Mouse (Mus musculus) MEL (cell line): ENCODE measurements around the gene Chrng. TPM values are rescaled to one million over a fixed set of nuclear protein-coding genes. Genes with fewer than 3 reads are reported as not detected.

Experiments
- DNase-seq: peaks from one replicate; pipeline ENCODE4 v3.0.0; 2011; ENCODE audit warnings: low read depth, low spot score
- H3K27ac ChIP-seq: 2 replicates; pipeline ENCODE4 v1.5.1; 2012; ENCODE audit warnings: low read depth, mild to moderate bottlenecking, control low read depth, low read length, moderate library complexity; ENCODE audit not compliant: control insufficient read depth
- H3K27me3 ChIP-seq, 2 experiments: fragments of 150-350 bp in 1 of 2; sonication (generic) in 1 of 2; 2 replicates each; pipeline ENCODE4 v1.6.1; 2012; ENCODE audit warnings: low read length in 2 of 2, mild to moderate bottlenecking in 2 of 2, improper control_type of control experiment in 1 of 2, moderate library complexity in 1 of 2; ENCODE audit not compliant: insufficient read depth in 2 of 2, control insufficient read depth in 1 of 2
- H3K36me3 ChIP-seq, 2 experiments: 2 replicates each; pipeline ENCODE4 v1.6.1; 2012 to 2014; ENCODE audit warnings: low read length in 2 of 2, improper control_type of control experiment in 1 of 2, inconsistent platforms in 1 of 2, mild to moderate bottlenecking in 1 of 2; ENCODE audit not compliant: insufficient read depth in 2 of 2, control insufficient read depth in 1 of 2
- H3K4me1 ChIP-seq, 2 experiments: fragments of 150-350 bp in 1 of 2; sonication (generic) in 1 of 2; 2 replicates each; pipeline ENCODE4 v1.6.1; 2012; ENCODE audit warnings: low read length in 2 of 2, improper control_type of control experiment in 1 of 2, mild to moderate bottlenecking in 1 of 2; ENCODE audit not compliant: insufficient read depth in 2 of 2, control insufficient read depth in 1 of 2
- H3K4me3 ChIP-seq, 2 experiments: fragments of 150-350 bp in 1 of 2; sonication (generic) in 1 of 2; 2 replicates each; pipeline ENCODE4 v1.5.1; 2012; ENCODE audit warnings: low read depth in 2 of 2, low read length in 2 of 2, mild to moderate bottlenecking in 2 of 2, moderate library complexity in 2 of 2, control low read depth in 1 of 2, improper control_type of control experiment in 1 of 2; ENCODE audit not compliant: control insufficient read depth in 1 of 2, insufficient read depth in 1 of 2
- H3K79me2 ChIP-seq: 2 replicates; pipeline ENCODE4 v1.6.1; 2012; ENCODE audit warnings: mild to moderate bottlenecking, low read length, moderate library complexity; ENCODE audit not compliant: control insufficient read depth, poor library complexity, insufficient read depth
- H3K9ac ChIP-seq: 2 replicates; pipeline ENCODE4 v1.6.1; 2012; ENCODE audit warnings: low read depth, mild to moderate bottlenecking, control low read depth, low read length, moderate library complexity; ENCODE audit not compliant: control insufficient read depth, poor library complexity, severe bottlenecking
- H3K9me3 ChIP-seq: fragments of 150-350 bp; sonication (generic); replicated peaks from 2 replicates; pipeline ENCODE4 v1.6.1; 2012; ENCODE audit warnings: mild to moderate bottlenecking, low read length, improper control_type of control experiment, moderate library complexity; ENCODE audit not compliant: insufficient read depth
- ELF1 ChIP-seq: IDR thresholded peaks from 2 replicates; pipeline ENCODE4 v1.6.1; 2014; ENCODE audit warnings: low read depth, mild to moderate bottlenecking, inconsistent platforms, low read length, improper control_type of control experiment, moderate library complexity
- EP300 ChIP-seq, 2 experiments: IDR thresholded peaks; 2 replicates each; pipeline ENCODE4 v1.6.1; 2011; ENCODE audit warnings: improper control_type of control experiment in 2 of 2, low read length in 2 of 2, low read depth in 1 of 2, mild to moderate bottlenecking in 1 of 2
- ETS1 ChIP-seq: IDR thresholded peaks from 2 replicates; pipeline ENCODE4 v1.6.1; 2012; ENCODE audit warnings: low read depth, mild to moderate bottlenecking, inconsistent platforms, low read length, improper control_type of control experiment, moderate library complexity
- GATA1 ChIP-seq: IDR thresholded peaks from 2 replicates; pipeline ENCODE4 v1.6.1; 2011; ENCODE audit warnings: low read depth, low read length, improper control_type of control experiment
- HCFC1 ChIP-seq: IDR thresholded peaks from 2 replicates; pipeline ENCODE4 v1.6.1; 2012; ENCODE audit warnings: low read depth, mild to moderate bottlenecking, inconsistent platforms, low read length, improper control_type of control experiment, moderate library complexity
- MAFK ChIP-seq: IDR thresholded peaks from 2 replicates; pipeline ENCODE4 v1.6.1; 2011; ENCODE audit warnings: low read depth, mild to moderate bottlenecking, low read length, improper control_type of control experiment, borderline replicate concordance
- MAZ ChIP-seq: IDR thresholded peaks from 2 replicates; pipeline ENCODE4 v1.6.1; 2012; ENCODE audit warnings: low read depth, mild to moderate bottlenecking, inconsistent platforms, low read length, improper control_type of control experiment
- MEF2A ChIP-seq: IDR thresholded peaks from 2 replicates; pipeline ENCODE4 v1.6.1; 2014; ENCODE audit warnings: low read depth, mild to moderate bottlenecking, inconsistent platforms, low read length, improper control_type of control experiment; ENCODE audit not compliant: poor library complexity, insufficient replicate concordance, severe bottlenecking; ENCODE audit errors: extremely low read depth
- MYC ChIP-seq: IDR thresholded peaks from 2 replicates; pipeline ENCODE4 v1.6.1; 2011; ENCODE audit warnings: low read depth, mild to moderate bottlenecking, low read length, improper control_type of control experiment, moderate library complexity
- POLR2A ChIP-seq, 2 experiments: IDR thresholded peaks; 2 replicates each; pipeline ENCODE4 v1.6.1; 2011 to 2012; ENCODE audit warnings: low read length in 2 of 2, mild to moderate bottlenecking in 2 of 2, control low read depth in 1 of 2, improper control_type of control experiment in 1 of 2, low read depth in 1 of 2, moderate library complexity in 1 of 2; ENCODE audit not compliant: control insufficient read depth in 1 of 2, insufficient read depth in 1 of 2, poor library complexity in 1 of 2
- UBTF ChIP-seq: IDR thresholded peaks from 2 replicates; pipeline ENCODE4 v1.6.1; 2012; ENCODE audit warnings: low read depth, mild to moderate bottlenecking, inconsistent platforms, low read length, improper control_type of control experiment, moderate library complexity, borderline replicate concordance; ENCODE audit not compliant: insufficient read depth
- USF1 ChIP-seq: IDR thresholded peaks from 2 replicates; pipeline ENCODE4 v1.6.1; 2014; ENCODE audit warnings: low read depth, mild to moderate bottlenecking, inconsistent platforms, low read length, improper control_type of control experiment, moderate library complexity
- USF2 ChIP-seq, 2 experiments: IDR thresholded peaks; 2 replicates each; pipeline ENCODE4 v1.6.1; 2011 to 2012; ENCODE audit warnings: improper control_type of control experiment in 2 of 2, low read length in 2 of 2, borderline replicate concordance in 1 of 2, inconsistent platforms in 1 of 2, low read depth in 1 of 2, mild to moderate bottlenecking in 1 of 2; ENCODE audit not compliant: insufficient read depth in 1 of 2
- ZC3H11A ChIP-seq: IDR thresholded peaks from 2 replicates; pipeline ENCODE4 v1.6.1; 2012; ENCODE audit warnings: low read depth, mild to moderate bottlenecking, inconsistent platforms, low read length, improper control_type of control experiment
- ZMIZ1 ChIP-seq: IDR thresholded peaks from 2 replicates; pipeline ENCODE4 v1.6.1; 2012; ENCODE audit warnings: low read depth, mild to moderate bottlenecking, inconsistent platforms, low read length, improper control_type of control experiment, moderate library complexity
- ZNF384 ChIP-seq: IDR thresholded peaks from 2 replicates; pipeline ENCODE4 v1.6.1; 2012; ENCODE audit warnings: low read depth, mild to moderate bottlenecking, inconsistent platforms, low read length, improper control_type of control experiment
- polyA plus RNA-seq, 2 experiments: library from polyadenylated mRNA; stranded (reverse) in 1 of 2; unstranded in 1 of 2; fragments of >175 nt in 1 of 2; fragments of >200 nt in 1 of 2; gene quantifications; 2 replicates each; pipeline versions ENCODE4 v1.2.1 to v1.2.4; 2012; ENCODE audit warnings: low replicate concordance in 2 of 2, low read depth in 1 of 2; ENCODE audit not compliant: insufficient read length in 2 of 2, insufficient read depth in 1 of 2, missing spikeins in 1 of 2
- total RNA-seq: library from RNA; depleted of rRNA; stranded (reverse); fragments of 300-350 nt; gene quantifications from 2 replicates; pipeline ENCODE4 v1.2.3, GENCODE M21; 2012

Chrng gene
- total and polyA plus RNA-seq, 3 experiments: not detected

DNA sequence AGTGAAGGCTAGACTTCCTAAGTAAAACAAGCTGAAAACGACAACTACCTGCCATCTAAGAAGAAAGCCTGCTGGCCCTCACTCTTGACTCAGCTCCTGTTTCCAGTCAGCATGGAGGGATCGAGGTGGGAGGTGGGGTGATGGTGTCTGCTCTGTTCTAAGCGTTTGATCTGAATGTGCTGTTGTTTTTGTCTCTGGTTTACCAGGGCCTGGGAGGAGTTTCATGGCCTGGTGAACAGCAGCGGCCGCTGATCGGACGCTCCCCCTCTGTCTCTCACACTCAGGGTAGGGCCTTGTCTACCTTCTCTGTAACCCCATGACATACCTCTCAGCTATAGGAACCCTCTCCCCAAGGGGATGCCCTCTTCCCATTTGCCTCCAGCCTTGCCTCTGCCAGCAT lies 27.7 kb downstream of the Chrng start:
- TF ChIP-seq POLR2A (IDR thresholded peaks at IDR 0.05; ENCODE audit: control insufficient read depth in 1 of 2, insufficient read depth in 1 of 2, low read depth in 1 of 2, low read length in 2 of 2, poor library complexity in 1 of 2) (no peak), ZMIZ1 (no peak), MEF2A (no peak), ELF1 (no peak), MYC (no peak), USF1 (no peak), ZNF384 (no peak), MAFK (no peak), EP300 (IDR thresholded peaks at IDR 0.05; ENCODE audit: low read depth in 1 of 2, low read length in 2 of 2) (no peak), MAZ (no peak), UBTF (no peak), HCFC1 (no peak), GATA1 (no peak), ETS1 (no peak), USF2 (IDR thresholded peaks at IDR 0.05; ENCODE audit: borderline replicate concordance in 1 of 2, insufficient read depth in 1 of 2, low read depth in 1 of 2, low read length in 2 of 2) (no peak)
- no peak for DNase-seq
- no peak overlapping the region for H3K27ac ChIP-seq
- no peaks in the 10 kb centered on the region for H3K4me1 ChIP-seq
- H3K79me2 ChIP-seq: no peaks in the 10 kb centered on the region
- peaks cover 0 to 18% of the 10 kb centered on the region in 2 experiments; a peak in 2 of 4 replicates for H3K36me3 ChIP-seq
- H3K4me3 ChIP-seq: no peak overlapping the region
- no peaks in the 10 kb centered on the region for H3K9me3 ChIP-seq
- no peak overlapping the region for H3K9ac ChIP-seq
- H3K27me3 ChIP-seq: no peaks in the 10 kb centered on the region

DNA sequence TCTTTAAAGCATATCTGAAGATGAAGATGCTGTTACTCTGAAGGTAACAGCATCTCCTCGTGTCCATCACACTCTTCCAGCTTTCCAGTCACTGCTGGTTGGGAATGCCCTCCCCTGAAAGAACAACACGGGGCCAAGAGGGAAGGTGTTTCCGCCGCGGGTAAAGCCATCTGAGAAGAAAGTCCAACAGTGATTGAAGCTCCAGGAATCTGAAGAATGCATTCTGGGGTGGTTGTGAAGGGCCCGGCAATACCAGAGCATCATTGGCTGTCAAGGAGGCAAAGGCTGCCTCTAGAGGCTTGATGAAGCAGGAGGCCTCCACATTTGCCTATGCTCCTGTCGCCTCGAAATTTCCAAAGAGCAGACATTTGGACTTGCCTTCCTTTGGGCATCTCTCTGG lies 34.6 kb downstream of the Chrng start:
- Histone ChIP-seq H3K36me3 (no peaks in the 10 kb centered on the region; a peak in 1 of 4 replicates), H3K79me2 (no peaks in the 10 kb centered on the region), H3K9ac (no peak overlapping the region), H3K4me3 (no peak overlapping the region), H3K27me3 (no peaks in the 10 kb centered on the region), H3K9me3 (no peaks in the 10 kb centered on the region), H3K27ac (no peak overlapping the region)
- DNase-seq: no peak
- no peak for TF ChIP-seq ZC3H11A
- TF ChIP-seq EP300 (IDR thresholded peaks at IDR 0.05; ENCODE audit: low read depth in 1 of 2, low read length in 2 of 2): no peak
- TF ChIP-seq, all 39 proteins: peak for 0
- H3K4me1 ChIP-seq: no peaks in the 10 kb centered on the region
